Mouse (Mus musculus): ENCODE measurements around the gene Lrch3. TPM values are rescaled to one million over a fixed set of nuclear protein-coding genes. Genes with fewer than 3 reads are reported as not detected.
A peak's percentile ranks its signal among the peaks of the same experiment; 100 is the strongest.

The Lrch3 gene
- polyA plus RNA-seq, 1 experiment, result 0.14 TPM

DNA sequence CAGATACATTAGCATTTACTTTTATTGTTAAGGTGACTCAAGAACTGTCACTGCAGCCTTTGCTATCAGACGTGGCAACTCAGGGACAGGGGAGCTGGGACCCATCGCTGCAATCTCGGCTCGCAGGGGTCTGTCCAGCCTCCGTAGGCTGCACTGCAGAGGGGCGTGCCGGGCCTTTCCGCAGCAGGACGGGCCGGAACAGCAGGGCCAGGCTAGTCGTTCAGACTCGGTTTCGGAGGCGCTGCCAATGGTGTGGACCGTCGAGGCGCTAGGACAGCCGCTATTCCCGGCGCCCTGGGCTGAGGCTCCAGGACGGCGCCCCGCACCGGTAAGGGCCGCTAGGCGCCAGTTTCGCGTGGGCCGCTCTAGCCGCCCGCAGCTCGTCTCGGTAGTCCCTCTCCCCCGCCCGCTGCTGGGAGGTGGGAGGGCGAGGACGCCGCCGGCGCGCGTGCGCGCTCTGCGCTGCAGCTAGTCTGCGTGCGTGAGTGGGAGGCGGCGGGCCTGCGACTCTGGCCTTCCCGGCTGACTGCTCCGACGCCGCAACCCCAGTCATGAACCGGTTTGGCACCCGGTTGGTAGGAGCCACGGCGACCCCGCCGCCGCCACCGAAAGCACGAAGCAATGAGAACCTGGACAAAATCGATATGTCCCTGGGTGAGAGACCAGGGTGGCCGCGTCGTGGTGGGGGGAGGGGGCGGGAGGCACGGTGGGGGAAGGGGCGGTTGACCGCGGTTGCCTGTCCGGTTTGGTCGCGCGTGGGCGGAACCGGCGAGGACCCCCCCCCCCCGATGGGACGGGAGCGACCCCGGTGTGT lies 36.4 kb upstream of the Lrch3 start, which contains the start of the genes Fyttd1 and Rubcn:
Fyttd1 (plus strand) TSS at position 158 of the 814 bp plus-strand sequence.
Rubcn (minus strand) TSS at position 424 of the 814 bp plus-strand sequence.
- no peak for TF ChIP-seq GATA1 (IDR thresholded peaks at IDR 0.05; ENCODE audit: low read length)
- no peak for TF ChIP-seq TAL1 (IDR thresholded peaks at IDR 0.05; ENCODE audit: low read length)
- H3K4me3 ChIP-seq (replicated peaks), result peak within 1 kb of the TSS; percentile 76
- H3K4me1 ChIP-seq (ENCODE audit: control insufficient read depth), result peaks cover 23% of the 10 kb centered on the region
- H3K9me3 ChIP-seq (ENCODE audit: control insufficient read depth, low read length), result no peaks in the 10 kb centered on the region
- H3K36me3 ChIP-seq (ENCODE audit: control insufficient read depth), result no peaks in the 10 kb centered on the region
- H3K27me3 ChIP-seq (ENCODE audit: control insufficient read depth), result no peaks in the 10 kb centered on the region; the same call in 1 of the 2 replicates

DNA sequence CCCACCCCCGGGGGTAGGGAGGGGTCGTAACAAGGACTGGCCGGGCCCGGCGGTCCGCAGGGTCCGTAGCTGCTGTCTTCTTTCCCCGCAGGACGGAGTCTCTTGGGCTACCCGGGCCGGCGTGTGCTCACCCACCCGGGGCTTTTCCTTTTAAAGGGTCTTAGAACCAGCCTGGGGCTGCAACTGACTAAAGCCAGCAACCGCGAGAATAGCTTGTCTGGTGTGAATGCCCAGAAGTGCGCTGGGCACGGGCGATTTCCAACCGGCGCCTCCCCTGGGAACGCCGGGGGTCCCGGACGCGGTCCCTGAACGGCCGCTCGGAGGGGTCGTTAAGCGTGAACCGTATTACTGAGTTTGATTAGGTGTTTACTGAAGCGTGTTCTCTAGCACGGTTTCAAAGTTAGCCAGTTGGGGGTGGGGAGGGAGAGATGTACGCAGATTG lies 35.7 kb upstream of the Lrch3 start:
- H3K36me3 ChIP-seq (ENCODE audit: control insufficient read depth), result no peaks in the 10 kb centered on the region
- TF ChIP-seq TAL1 (IDR thresholded peaks at IDR 0.05; ENCODE audit: low read length), result no peak
- TF ChIP-seq GATA1 (IDR thresholded peaks at IDR 0.05; ENCODE audit: low read length), result no peak
- H3K4me1 ChIP-seq (ENCODE audit: control insufficient read depth), result peaks cover 23% of the 10 kb centered on the region
- no peaks in the 10 kb centered on the region for H3K9me3 ChIP-seq (ENCODE audit: control insufficient read depth, low read length)
- H3K4me3 ChIP-seq (replicated peaks), result peak overlapping the region; percentile 76
- no peaks in the 10 kb centered on the region; the same call in 1 of the 2 replicates for H3K27me3 ChIP-seq (ENCODE audit: control insufficient read depth)

DNA sequence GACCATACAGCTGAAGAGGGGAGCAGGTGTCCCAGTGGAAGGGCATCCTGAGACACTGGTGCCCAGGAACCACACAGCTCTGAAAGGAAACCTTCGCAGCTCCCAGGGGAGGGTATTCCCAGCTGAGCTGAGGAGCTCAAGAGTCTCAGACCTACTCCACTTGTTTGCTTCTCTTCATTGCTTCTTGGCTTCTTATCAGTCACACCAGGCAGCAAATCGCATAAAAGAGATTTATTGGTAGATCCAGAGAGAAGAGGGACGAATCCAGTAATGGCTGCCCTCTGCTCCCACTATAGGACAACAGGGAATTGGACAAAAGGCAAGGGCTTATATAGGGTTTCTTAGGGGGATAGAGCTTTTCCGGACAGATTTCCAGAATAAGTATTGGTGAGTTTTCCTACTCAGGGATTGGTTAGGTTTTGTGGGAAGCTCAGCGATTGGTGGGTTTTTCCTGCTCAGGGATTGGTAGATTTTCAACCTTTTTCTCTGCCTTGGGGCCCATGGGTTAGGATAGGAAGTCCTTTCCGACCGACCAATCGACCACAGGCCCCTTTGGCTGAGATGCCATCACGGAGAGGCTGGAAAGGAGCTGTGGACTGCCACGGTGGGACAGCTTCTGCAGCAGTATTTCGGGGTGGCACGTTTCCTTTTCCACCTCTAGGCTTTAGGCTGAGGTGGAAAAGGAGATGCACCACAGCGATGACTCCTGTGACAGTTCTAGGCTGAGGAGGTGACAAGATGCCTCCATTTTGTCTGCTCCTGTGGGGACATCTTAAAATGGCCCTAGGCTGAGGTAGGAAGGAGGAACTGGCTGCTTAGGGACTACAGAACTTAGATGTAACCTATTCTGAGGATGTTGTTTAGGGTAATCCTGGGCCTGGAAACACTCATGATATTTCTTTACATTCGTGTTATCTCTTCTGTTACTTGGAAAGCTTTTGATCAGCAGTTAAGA lies 34.7 kb upstream of the Lrch3 start:
- Histone ChIP-seq H3K9me3 (ENCODE audit: control insufficient read depth, low read length) (no peaks in the 10 kb centered on the region), H3K27me3 (ENCODE audit: control insufficient read depth) (no peaks in the 10 kb centered on the region; the same call in 1 of the 2 replicates), H3K4me1 (ENCODE audit: control insufficient read depth) (peaks cover 23% of the 10 kb centered on the region), H3K4me3 (replicated peaks) (no peak overlapping the region), H3K36me3 (ENCODE audit: control insufficient read depth) (no peaks in the 10 kb centered on the region)
- TF ChIP-seq GATA1 (IDR thresholded peaks at IDR 0.05; ENCODE audit: low read length) (no peak), TAL1 (IDR thresholded peaks at IDR 0.05; ENCODE audit: low read length) (no peak)

GRCm38 (mm10) chr16:32881538-32881937 lies 32.4 kb upstream of the Lrch3 start:
- H3K4me3 ChIP-seq (replicated peaks), result no peak overlapping the region
- H3K27me3 ChIP-seq (ENCODE audit: control insufficient read depth), result no peaks in the 10 kb centered on the region; the same call in 1 of the 2 replicates
- peaks cover 23% of the 10 kb centered on the region for H3K4me1 ChIP-seq (ENCODE audit: control insufficient read depth)
- no peak for TF ChIP-seq GATA1 (IDR thresholded peaks at IDR 0.05; ENCODE audit: low read length)
- no peak for TF ChIP-seq TAL1 (IDR thresholded peaks at IDR 0.05; ENCODE audit: low read length)
- H3K36me3 ChIP-seq (ENCODE audit: control insufficient read depth), result no peaks in the 10 kb centered on the region
- H3K9me3 ChIP-seq (ENCODE audit: control insufficient read depth, low read length), result no peaks in the 10 kb centered on the region

DNA sequence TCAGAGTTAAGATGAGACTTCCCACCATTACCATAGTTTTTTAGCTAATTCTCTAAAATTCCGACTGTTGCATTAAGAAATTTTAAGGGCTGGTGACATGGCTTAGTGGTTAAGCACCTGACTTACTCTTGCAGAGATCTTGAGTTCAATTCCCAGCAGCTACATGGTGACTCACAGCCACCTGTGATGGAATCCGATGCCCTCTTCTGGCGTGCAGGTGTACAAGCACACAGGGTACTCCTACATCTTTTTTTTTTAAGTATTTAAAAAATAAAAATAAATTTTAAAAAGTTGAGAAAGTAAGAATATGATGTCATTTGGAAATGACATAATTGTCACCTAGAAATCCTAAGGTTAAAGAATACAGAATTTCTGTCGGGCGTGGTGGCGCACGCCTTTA lies 25.9 kb upstream of the Lrch3 start:
- Histone ChIP-seq H3K36me3 (ENCODE audit: control insufficient read depth) (peaks cover 8% of the 10 kb centered on the region), H3K4me1 (ENCODE audit: control insufficient read depth) (no peaks in the 10 kb centered on the region), H3K9me3 (ENCODE audit: control insufficient read depth, low read length) (no peaks in the 10 kb centered on the region), H3K27me3 (ENCODE audit: control insufficient read depth) (no peaks in the 10 kb centered on the region), H3K4me3 (replicated peaks) (no peak overlapping the region)
- TF ChIP-seq GATA1 (IDR thresholded peaks at IDR 0.05; ENCODE audit: low read length), result no peak
- no peak for TF ChIP-seq TAL1 (IDR thresholded peaks at IDR 0.05; ENCODE audit: low read length)

GRCm38 (mm10) chr16:32889881-32890280 lies 24.0 kb upstream of the Lrch3 start:
- TF ChIP-seq GATA1 (IDR thresholded peaks at IDR 0.05; ENCODE audit: low read length), result no peak
- Histone ChIP-seq H3K4me3 (replicated peaks) (no peak overlapping the region), H3K36me3 (ENCODE audit: control insufficient read depth) (peaks cover 10% of the 10 kb centered on the region), H3K4me1 (ENCODE audit: control insufficient read depth) (no peaks in the 10 kb centered on the region), H3K9me3 (ENCODE audit: control insufficient read depth, low read length) (no peaks in the 10 kb centered on the region), H3K27me3 (ENCODE audit: control insufficient read depth) (no peaks in the 10 kb centered on the region)

- TF ChIP-seq TAL1 (IDR thresholded peaks at IDR 0.05; ENCODE audit: low read length) (no peak), GATA1 (IDR thresholded peaks at IDR 0.05; ENCODE audit: low read length) (no peak)
- Histone ChIP-seq H3K36me3 (ENCODE audit: control insufficient read depth) (peaks cover 20% of the 10 kb centered on the region), H3K9me3 (ENCODE audit: control insufficient read depth, low read length) (no peaks in the 10 kb centered on the region), H3K4me1 (ENCODE audit: control insufficient read depth) (peaks cover 3% of the 10 kb centered on the region), H3K4me3 (replicated peaks) (no peak overlapping the region), H3K27me3 (ENCODE audit: control insufficient read depth) (no peaks in the 10 kb centered on the region)
Observed at GRCm38 (mm10) chr16:32896126-32896525, 17.8 kb upstream of the Lrch3 start.

GRCm38 (mm10) chr16:32901360-32902050 lies 12.4 kb upstream of the Lrch3 start:
- no peak overlapping the region for H3K4me3 ChIP-seq (replicated peaks)
- TF ChIP-seq TAL1 (IDR thresholded peaks at IDR 0.05; ENCODE audit: low read length) (no peak), GATA1 (IDR thresholded peaks at IDR 0.05; ENCODE audit: low read length) (no peak)
- no peaks in the 10 kb centered on the region for H3K9me3 ChIP-seq (ENCODE audit: control insufficient read depth, low read length)
- peaks cover 2% of the 10 kb centered on the region for H3K4me1 ChIP-seq (ENCODE audit: control insufficient read depth)
- H3K27me3 ChIP-seq (ENCODE audit: control insufficient read depth), result no peaks in the 10 kb centered on the region
- H3K36me3 ChIP-seq (ENCODE audit: control insufficient read depth), result peaks cover 9% of the 10 kb centered on the region

All from erythroblast, embryonic 14.5 days (primary cell).